Mouse (Mus musculus): ENCODE measurements around the gene Ctbp2. TPM values are rescaled to one million over a fixed set of nuclear protein-coding genes. Genes with fewer than 3 reads are reported as not detected.
A peak's percentile ranks its signal among the peaks of the same experiment; 100 is the strongest.

The Ctbp2 gene
- polyA plus RNA-seq, 2 experiments = 7.3 to 8.4 TPM

DNA sequence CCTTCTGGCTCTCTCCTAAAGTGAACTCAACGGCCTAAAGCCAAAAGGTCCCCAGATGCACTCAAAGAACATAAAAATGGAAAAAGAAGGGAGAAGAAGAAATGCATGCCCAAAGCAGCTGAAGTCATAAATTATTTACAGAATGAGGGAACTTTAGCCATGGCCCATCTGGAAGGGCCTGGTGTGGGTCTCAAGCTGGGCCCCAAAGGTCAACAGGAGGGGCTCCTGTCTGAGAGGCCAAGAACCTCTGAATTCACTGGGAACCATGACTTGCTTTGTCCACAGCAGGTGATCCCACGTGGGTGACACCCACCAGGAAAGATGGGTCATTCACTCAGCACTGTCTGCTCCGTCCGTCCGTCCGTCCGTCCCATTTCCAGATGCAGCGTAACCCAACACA, 67.2 kb downstream of the Ctbp2 start:
- ATAC-seq (ENCODE audit: insufficient read depth) = no peak
- Histone ChIP-seq H3K4me2 (ENCODE audit: low read depth) (no peak overlapping the region), H3K4me1 (replicated peaks; ENCODE audit: control insufficient read depth in 2 of 2, insufficient read depth in 2 of 2, low read length in 1 of 2) (0 out of 4 replicates have a peak, but pooled peaks cover 0 to 3% of the 10 kb centered on the region in 2 experiments), H3K27ac (no peak overlapping the region), H3K9me3 (ENCODE audit: control insufficient read depth, low read length) (no peaks in the 10 kb centered on the region), H3K27me3 (ENCODE audit: control insufficient read depth, insufficient read depth, low read length) (no peaks in the 10 kb centered on the region), H3K4me3 (ENCODE audit: insufficient read depth in 1 of 2, low read depth in 2 of 2, low read length in 2 of 2) (no peak overlapping the region), H3K9ac (replicated peaks) (no peak overlapping the region), H3K36me3 (replicated peaks; ENCODE audit: control insufficient read depth, insufficient read depth, low read depth) (no peaks in the 10 kb centered on the region)
- TF ChIP-seq CTCF (IDR thresholded peaks at IDR 0.05; ENCODE audit: low read depth) = no peak
- no peak for TF ChIP-seq EP300 (IDR thresholded peaks at IDR 0.05; ENCODE audit: low read depth)
- no peak for DNase-seq (ENCODE audit: low read depth in 3 of 3, low spot score in 3 of 3)
- WGBS (ENCODE audit: insufficient replicate concordance) = 79% methylated on average over 8 of the region's 8 CpGs

GRCm38 (mm10) chr7:133054486-133054885, 69.7 kb downstream of the Ctbp2 start:
- Histone ChIP-seq H3K27me3 (ENCODE audit: control insufficient read depth, insufficient read depth, low read length) (no peaks in the 10 kb centered on the region), H3K4me1 (replicated peaks; ENCODE audit: control insufficient read depth in 2 of 2, insufficient read depth in 2 of 2, low read length in 1 of 2) (0 out of 4 replicates have a peak, but pooled peaks cover 0 to 5% of the 10 kb centered on the region in 2 experiments), H3K27ac (no peak overlapping the region), H3K36me3 (replicated peaks; ENCODE audit: control insufficient read depth, insufficient read depth, low read depth) (no peaks in the 10 kb centered on the region), H3K9me3 (ENCODE audit: control insufficient read depth, low read length) (no peaks in the 10 kb centered on the region), H3K9ac (replicated peaks) (no peak overlapping the region), H3K4me3 (ENCODE audit: insufficient read depth in 1 of 2, low read depth in 2 of 2, low read length in 2 of 2) (no peak overlapping the region), H3K4me2 (ENCODE audit: low read depth) (no peak overlapping the region)
- WGBS (ENCODE audit: insufficient replicate concordance) = 84% methylated on average over 5 of the region's 5 CpGs
- TF ChIP-seq CTCF (IDR thresholded peaks at IDR 0.05; ENCODE audit: low read depth) (peak; percentile 40; the same call in 1 of the 2 replicates), EP300 (IDR thresholded peaks at IDR 0.05; ENCODE audit: low read depth) (no peak)
- DNase-seq (ENCODE audit: low read depth in 3 of 3, low spot score in 3 of 3) (no peak), ATAC-seq (ENCODE audit: insufficient read depth) (no peak)

- H3K9ac ChIP-seq (replicated peaks) = no peak overlapping the region
- H3K4me3 ChIP-seq (ENCODE audit: insufficient read depth in 1 of 2, low read depth in 2 of 2, low read length in 2 of 2) = no peak overlapping the region
- WGBS (ENCODE audit: insufficient replicate concordance) = 79% methylated on average over 9 of the region's 9 CpGs
- no peak for TF ChIP-seq EP300 (IDR thresholded peaks at IDR 0.05; ENCODE audit: low read depth)
- TF ChIP-seq CTCF (IDR thresholded peaks at IDR 0.05; ENCODE audit: low read depth) = no peak
- peaks cover 0 to 5% of the 10 kb centered on the region in 2 experiments; a peak in 1 of 4 replicates for H3K4me1 ChIP-seq (replicated peaks; ENCODE audit: control insufficient read depth in 2 of 2, insufficient read depth in 2 of 2, low read length in 1 of 2)
- ATAC-seq (ENCODE audit: insufficient read depth) (no peak), DNase-seq (ENCODE audit: low read depth in 3 of 3, low spot score in 3 of 3) (no peak)
- H3K27ac ChIP-seq = no peak overlapping the region
- H3K27me3 ChIP-seq (ENCODE audit: control insufficient read depth, insufficient read depth, low read length) = no peaks in the 10 kb centered on the region
- no peak overlapping the region for H3K4me2 ChIP-seq (ENCODE audit: low read depth)
- no peaks in the 10 kb centered on the region for H3K9me3 ChIP-seq (ENCODE audit: control insufficient read depth, low read length)
- no peaks in the 10 kb centered on the region for H3K36me3 ChIP-seq (replicated peaks; ENCODE audit: control insufficient read depth, insufficient read depth, low read depth)
Observed at GRCm38 (mm10) chr7:133053757-133054156, 70.4 kb downstream of the Ctbp2 start.

DNA sequence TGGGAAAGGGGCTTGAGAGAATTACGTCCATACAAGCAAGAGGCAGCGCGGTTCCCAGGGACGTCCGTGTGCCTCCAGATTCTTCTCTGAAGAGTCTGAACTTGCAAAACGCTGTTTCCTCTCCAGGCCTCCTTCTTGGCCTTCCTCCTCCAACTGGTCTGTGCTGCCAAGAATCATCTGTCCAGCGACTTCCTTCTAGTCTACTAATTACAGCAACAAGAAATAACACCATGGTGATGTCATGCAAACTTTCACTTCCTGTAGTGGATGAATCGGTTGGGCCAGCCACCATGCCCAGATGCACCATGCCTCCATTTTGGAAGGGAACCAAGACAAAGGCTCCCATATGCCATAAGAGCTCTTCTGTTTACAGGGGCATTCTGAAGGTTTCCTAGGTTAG, 71.3 kb downstream of the Ctbp2 start:
- H3K36me3 ChIP-seq (replicated peaks; ENCODE audit: control insufficient read depth, insufficient read depth, low read depth) = no peaks in the 10 kb centered on the region
- no peak overlapping the region for H3K9ac ChIP-seq (replicated peaks)
- TF ChIP-seq CTCF (IDR thresholded peaks at IDR 0.05; ENCODE audit: low read depth) (no peak), EP300 (IDR thresholded peaks at IDR 0.05; ENCODE audit: low read depth) (no peak)
- no peak overlapping the region for H3K4me2 ChIP-seq (ENCODE audit: low read depth)
- no peaks in the 10 kb centered on the region for H3K9me3 ChIP-seq (ENCODE audit: control insufficient read depth, low read length)
- WGBS (ENCODE audit: insufficient replicate concordance) = 44% methylated on average over 8 of the region's 8 CpGs
- no peak overlapping the region for H3K27ac ChIP-seq
- no peaks in the 10 kb centered on the region for H3K27me3 ChIP-seq (ENCODE audit: control insufficient read depth, insufficient read depth, low read length)
- H3K4me1 ChIP-seq (replicated peaks; ENCODE audit: control insufficient read depth in 2 of 2, insufficient read depth in 2 of 2, low read length in 1 of 2) = peaks cover 0 to 9% of the 10 kb centered on the region in 2 experiments; a peak in 1 of 4 replicates
- DNase-seq (ENCODE audit: low read depth in 3 of 3, low spot score in 3 of 3) (peak in 1 of 3 experiments; percentile 23), ATAC-seq (ENCODE audit: insufficient read depth) (peak; percentile 28; the same call in 1 of the 2 replicates)
- H3K4me3 ChIP-seq (ENCODE audit: insufficient read depth in 1 of 2, low read depth in 2 of 2, low read length in 2 of 2) = no peak overlapping the region

DNA sequence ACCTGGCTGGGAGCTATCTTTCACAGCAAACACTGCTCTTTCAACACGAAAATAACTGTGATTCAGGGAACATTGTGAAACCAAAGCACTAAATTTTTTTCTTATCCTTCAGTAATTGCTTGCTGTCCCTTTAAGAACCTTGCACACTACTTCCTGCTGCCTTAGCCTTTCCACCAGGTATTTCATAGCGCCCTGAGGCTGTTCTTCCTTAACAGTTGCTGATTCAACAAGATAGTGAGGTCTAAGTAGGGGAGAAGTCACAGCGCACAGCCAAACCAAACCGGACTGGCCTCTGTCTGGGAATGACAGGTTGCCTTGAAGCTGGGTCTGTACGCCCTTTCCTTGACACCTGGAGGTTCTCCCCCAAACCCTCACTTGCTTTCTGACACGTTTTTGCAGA, 73.5 kb downstream of the Ctbp2 start:
- Histone ChIP-seq H3K4me3 (ENCODE audit: insufficient read depth in 1 of 2, low read depth in 2 of 2, low read length in 2 of 2) (no peak overlapping the region), H3K4me1 (replicated peaks; ENCODE audit: control insufficient read depth in 2 of 2, insufficient read depth in 2 of 2, low read length in 1 of 2) (peaks cover 0 to 12% of the 10 kb centered on the region in 2 experiments; a peak in 1 of 4 replicates), H3K9ac (replicated peaks) (no peak overlapping the region), H3K27me3 (ENCODE audit: control insufficient read depth, insufficient read depth, low read length) (no peaks in the 10 kb centered on the region), H3K27ac (no peak overlapping the region), H3K36me3 (replicated peaks; ENCODE audit: control insufficient read depth, insufficient read depth, low read depth) (no peaks in the 10 kb centered on the region), H3K4me2 (ENCODE audit: low read depth) (no peak overlapping the region), H3K9me3 (ENCODE audit: control insufficient read depth, low read length) (no peaks in the 10 kb centered on the region)
- DNase-seq (ENCODE audit: low read depth in 3 of 3, low spot score in 3 of 3) = no peak
- no peak for ATAC-seq (ENCODE audit: insufficient read depth)
- TF ChIP-seq CTCF (IDR thresholded peaks at IDR 0.05; ENCODE audit: low read depth) = no peak
- TF ChIP-seq EP300 (IDR thresholded peaks at IDR 0.05; ENCODE audit: low read depth) = no peak
- WGBS (ENCODE audit: insufficient replicate concordance) = 46% methylated on average over 6 of the region's 6 CpGs
